Mouse (Mus musculus) left cerebral cortex, adult 8-10 months (tissue): Measurements from ENCODE around the gene Tmem14c. TPM values are rescaled to one million over a fixed set of nuclear protein-coding genes. Genes with fewer than 3 reads are reported as not detected.

Source experiments
- DNase-seq, 2 experiments: peaks; one replicate each; pipeline ENCODE4 v3.0.0; 2022; ENCODE audit warnings: low spot score in 2 of 2
- total RNA-seq, 4 experiments: library from RNA; stranded (reverse); gene quantifications; 2 replicates each; pipeline ENCODE4 v1.2.4; 2022

Tmem14c gene
- total RNA-seq, 4 experiments from 2014 or later: 51.1 to 58.5 (median 56.2) TPM

- DNase-seq: no peak
These were observed 7.8 kb upstream of the Tmem14c start for GRCm38 (mm10) chr13:41008271-41008670.

- no peak for DNase-seq
These were observed 7.1 kb upstream of the Tmem14c start for GRCm38 (mm10) chr13:41008946-41009345.

GRCm38 (mm10) chr13:41016797-41017405 is 809 bp downstream of the Tmem14c start:
- no peak for DNase-seq

- DNase-seq: no peak
These were observed 1.7 kb downstream of the Tmem14c start for GRCm38 (mm10) chr13:41017832-41018231.

GRCm38 (mm10) chr13:41018236-41018635 is 2.1 kb downstream of the Tmem14c start:
- DNase-seq: no peak

GRCm38 (mm10) chr13:41018756-41019591 is 2.9 kb downstream of the Tmem14c start:
- no peak for DNase-seq

- DNase-seq: no peak
These were observed 4.4 kb downstream of the Tmem14c start for GRCm38 (mm10) chr13:41020494-41020893.

GRCm38 (mm10) chr13:41021607-41022006 is 5.5 kb downstream of the Tmem14c start:
- DNase-seq: no peak

GRCm38 (mm10) chr13:41022099-41022498 is 6.0 kb downstream of the Tmem14c start:
- no peak for DNase-seq

GRCm38 (mm10) chr13:41030098-41030497 is 14.0 kb downstream of the Tmem14c start:
- DNase-seq: no peak

- no peak for DNase-seq
These were observed 26.4 kb downstream of the Tmem14c start for GRCm38 (mm10) chr13:41042511-41042910.

- DNase-seq: no peak
These were observed 29.8 kb downstream of the Tmem14c start for GRCm38 (mm10) chr13:41045901-41046300.

GRCm38 (mm10) chr13:41047280-41047679 is 31.2 kb downstream of the Tmem14c start:
- DNase-seq: no peak

- DNase-seq: no peak
These were observed 35.9 kb downstream of the Tmem14c start for GRCm38 (mm10) chr13:41051965-41052364.

GRCm38 (mm10) chr13:41067618-41068017 is 51.5 kb downstream of the Tmem14c start:
- DNase-seq: no peak

- no peak for DNase-seq
These were observed 55.5 kb downstream of the Tmem14c start for GRCm38 (mm10) chr13:41071617-41072016.

Other genes starting within 250 kb of the Tmem14c start
- 10 to 100 TPM; 21.5 to 24.5 (median 23.5) TPM for gene Gcnt2, start 156.5 kb upstream of the Tmem14c start, total RNA-seq
- gene Pak1ip1, start 15.3 kb upstream of the Tmem14c start, total RNA-seq: 10 to 100 TPM; 37.6 to 41.1 (median 40.2) TPM
- 1 to 10 TPM; 3.1 to 3.7 (median 3.2) TPM for gene Mak, start 63.4 kb downstream of the Tmem14c start, total RNA-seq
- not detected for gene Gcm2, start 94.7 kb downstream of the Tmem14c start, total RNA-seq
- gene Sycp2l, start 98.0 kb downstream of the Tmem14c start, total RNA-seq: under 1 TPM in 3 of 4 experiments, not detected in 1; 0.37 to 0.49 (median 0.44) TPM
- 10 to 100 TPM; 11.7 to 15.7 (median 14.4) TPM for gene Elovl2, start 204.1 kb downstream of the Tmem14c start, total RNA-seq
- gene Smim13, start 233.6 kb downstream of the Tmem14c start, total RNA-seq: 100 to 1,000 TPM; 147 to 172 (median 158) TPM